Mouse (Mus musculus): Measurements from ENCODE around the gene Mllt3.

The Mllt3 gene

GRCm38 (mm10) chr4:87870563-87870962 is 162.6 kb downstream of the Mllt3 start:
- DNase-seq = no peak

GRCm38 (mm10) chr4:87866564-87866963 is 166.6 kb downstream of the Mllt3 start:
- DNase-seq = peak; percentile 21 to 33

- DNase-seq = no peak
Measured at GRCm38 (mm10) chr4:87865848-87866247, 167.3 kb downstream of the Mllt3 start.

GRCm38 (mm10) chr4:87865041-87865440 is 168.1 kb downstream of the Mllt3 start:
- DNase-seq = no peak

GRCm38 (mm10) chr4:87863212-87863611 is 170.0 kb downstream of the Mllt3 start:
- DNase-seq = no peak

- no peak for DNase-seq
Measured at GRCm38 (mm10) chr4:87860723-87861122, 172.4 kb downstream of the Mllt3 start.

- no peak for DNase-seq
Measured at GRCm38 (mm10) chr4:87859148-87859547, 174.0 kb downstream of the Mllt3 start.

GRCm38 (mm10) chr4:87857982-87858381 is 175.2 kb downstream of the Mllt3 start:
- DNase-seq = no peak

GRCm38 (mm10) chr4:87852461-87852860 is 180.7 kb downstream of the Mllt3 start:
- DNase-seq = no peak

- DNase-seq = no peak
Measured at GRCm38 (mm10) chr4:87850051-87850450, 183.1 kb downstream of the Mllt3 start.

- DNase-seq = no peak
Measured at GRCm38 (mm10) chr4:87844668-87845210, 188.4 kb downstream of the Mllt3 start.

GRCm38 (mm10) chr4:87840210-87840910 is 192.8 kb downstream of the Mllt3 start:
- DNase-seq = no peak

GRCm38 (mm10) chr4:87838716-87839115 is 194.4 kb downstream of the Mllt3 start:
- DNase-seq = no peak

GRCm38 (mm10) chr4:87837471-87838361 is 195.4 kb downstream of the Mllt3 start:
- DNase-seq = no peak

- no peak for DNase-seq
Measured at GRCm38 (mm10) chr4:87836257-87836656, 196.9 kb downstream of the Mllt3 start.

GRCm38 (mm10) chr4:87835191-87835590 is 198.0 kb downstream of the Mllt3 start:
- no peak for DNase-seq

- no peak for DNase-seq
Measured at GRCm38 (mm10) chr4:87834310-87834709, 198.9 kb downstream of the Mllt3 start.

GRCm38 (mm10) chr4:87830794-87831306 is 202.3 kb downstream of the Mllt3 start:
- no peak for DNase-seq

- DNase-seq = no peak
Measured at GRCm38 (mm10) chr4:87829426-87830063, 203.6 kb downstream of the Mllt3 start.

GRCm38 (mm10) chr4:87826336-87826735 is 206.8 kb downstream of the Mllt3 start:
- no peak for DNase-seq

GRCm38 (mm10) chr4:87823623-87824022 is 209.5 kb downstream of the Mllt3 start:
- no peak for DNase-seq

- peak; percentile 28 to 29 for DNase-seq
Measured at GRCm38 (mm10) chr4:87823191-87823590, 210.0 kb downstream of the Mllt3 start.

- DNase-seq = no peak
Measured at GRCm38 (mm10) chr4:87820911-87821310, 212.3 kb downstream of the Mllt3 start.

All from cerebellum, postnatal 10 days (tissue).